Mouse (Mus musculus) CH12.LX (cell line): Measurements from ENCODE around the gene Smndc1. TPM values are rescaled to one million over a fixed set of nuclear protein-coding genes. Genes with fewer than 3 reads are reported as not detected.
A peak's percentile ranks its signal among the peaks of the same experiment; 100 is the strongest.

Experiments used
- DNase-seq: peaks from one replicate; pipeline ENCODE4 v3.0.0-alpha.2; 2013; ENCODE audit errors: extremely low read depth
- H3K27ac ChIP-seq: 2 replicates; pipeline ENCODE4 v1.5.1; 2012; ENCODE audit warnings: low read depth, mild to moderate bottlenecking, control low read depth, moderate library complexity; ENCODE audit not compliant: insufficient read depth
- H3K27me3 ChIP-seq: replicated peaks from 2 replicates; pipeline ENCODE3; 2012; ENCODE audit warnings: inconsistent platforms
- H3K36me3 ChIP-seq, 2 experiments: replicated peaks in 1 of 2; 2 replicates each; pipeline versions ENCODE3 to v1.6.1; 2012; ENCODE audit warnings: inconsistent platforms in 1 of 2, low read length in 1 of 2, mild to moderate bottlenecking in 1 of 2, mixed read lengths in 1 of 2, moderate library complexity in 1 of 2; ENCODE audit not compliant: control insufficient read depth in 1 of 2, insufficient read depth in 1 of 2
- H3K4me1 ChIP-seq, 2 experiments: 2 replicates each; pipeline ENCODE4 v1.6.1; 2012; ENCODE audit warnings: inconsistent platforms in 1 of 2, moderate library complexity in 1 of 2; ENCODE audit not compliant: insufficient read depth in 2 of 2, control insufficient read depth in 1 of 2
- H3K4me2 ChIP-seq: 2 replicates; pipeline ENCODE4 v1.6.1; 2012; ENCODE audit warnings: low read depth, mild to moderate bottlenecking, control low read depth; ENCODE audit not compliant: poor library complexity, insufficient read depth, severe bottlenecking
- H3K4me3 ChIP-seq, 3 experiments: fragments of 150-350 bp in 1 of 3; sonication (generic) in 1 of 3; replicated peaks in 1 of 3; 2 replicates each; pipeline versions ENCODE3 to v1.5.1; 2011 to 2012; ENCODE audit warnings: low read depth in 2 of 3, low read length in 2 of 3, mild to moderate bottlenecking in 2 of 3, moderate library complexity in 2 of 3, control low read depth in 1 of 3, improper control_type of control experiment in 1 of 3, inconsistent platforms in 1 of 3, mixed read lengths in 1 of 3; ENCODE audit not compliant: poor library complexity in 1 of 3
- H3K79me2 ChIP-seq: replicated peaks from 2 replicates; pipeline ENCODE4 v1.6.1; 2012; ENCODE audit warnings: mild to moderate bottlenecking, moderate library complexity; ENCODE audit not compliant: control insufficient read depth, poor library complexity, insufficient read depth, severe bottlenecking; ENCODE audit errors: extremely low read depth
- H3K9ac ChIP-seq: 2 replicates; pipeline ENCODE4 v1.6.1; 2012; ENCODE audit warnings: low read depth, mild to moderate bottlenecking, control low read depth, moderate library complexity; ENCODE audit not compliant: insufficient read depth
- H3K9me3 ChIP-seq: replicated peaks from 2 replicates; pipeline ENCODE3; 2012; ENCODE audit warnings: low read length, inconsistent platforms, mixed read lengths
- BHLHE40 ChIP-seq: IDR thresholded peaks from 2 replicates; pipeline ENCODE4 v1.6.1; 2011; ENCODE audit warnings: mild to moderate bottlenecking, low read depth, low read length, improper control_type of control experiment
- CHD1 ChIP-seq: IDR thresholded peaks from 2 replicates; pipeline ENCODE4 v1.6.1; 2012; ENCODE audit warnings: low read depth, low read length, improper control_type of control experiment, inconsistent platforms
- CHD2 ChIP-seq: IDR thresholded peaks from 2 replicates; pipeline ENCODE4 v1.6.1; 2011; ENCODE audit warnings: low read length, improper control_type of control experiment
- CTCF ChIP-seq, 2 experiments: IDR thresholded peaks in 1 of 2; conservative IDR thresholded peaks in 1 of 2; 2 replicates each; pipeline ENCODE4 v1.5.1; 2011 to 2012; ENCODE audit warnings: low read depth in 2 of 2, low read length in 2 of 2, improper control_type of control experiment in 1 of 2, inconsistent platforms in 1 of 2, mild to moderate bottlenecking in 1 of 2, moderate library complexity in 1 of 2
- ELF1 ChIP-seq: IDR thresholded peaks from 2 replicates; pipeline ENCODE4 v1.6.1; 2014; ENCODE audit warnings: low read depth, mild to moderate bottlenecking, inconsistent platforms, low read length, improper control_type of control experiment
- ETS1 ChIP-seq: conservative IDR thresholded peaks from 2 replicates; pipeline ENCODE4 v1.6.1; 2012; ENCODE audit warnings: low read depth, mild to moderate bottlenecking, inconsistent platforms, low read length, improper control_type of control experiment, moderate library complexity
- GABPA ChIP-seq: IDR thresholded peaks from 2 replicates; pipeline ENCODE4 v1.6.1; 2012; ENCODE audit warnings: low read depth, low read length, improper control_type of control experiment, inconsistent platforms; ENCODE audit not compliant: insufficient replicate concordance
- MAFK ChIP-seq: IDR thresholded peaks from 2 replicates; pipeline ENCODE4 v1.6.1; 2011; ENCODE audit warnings: low read length, improper control_type of control experiment; ENCODE audit not compliant: insufficient replicate concordance
- MAZ ChIP-seq: IDR thresholded peaks from 2 replicates; pipeline ENCODE4 v1.6.1; 2012; ENCODE audit warnings: low read depth, mild to moderate bottlenecking, inconsistent platforms, low read length, improper control_type of control experiment, moderate library complexity
- MEF2A ChIP-seq: IDR thresholded peaks from 2 replicates; pipeline ENCODE4 v1.6.1; 2014; ENCODE audit warnings: low read depth, mild to moderate bottlenecking, inconsistent platforms, low read length, improper control_type of control experiment, borderline replicate concordance
- MYC ChIP-seq: IDR thresholded peaks from 2 replicates; pipeline ENCODE4 v1.6.1; 2011; ENCODE audit warnings: low read depth, mild to moderate bottlenecking, improper control_type of control experiment, low read length
- NELFE ChIP-seq: IDR thresholded peaks from 2 replicates; pipeline ENCODE4 v1.6.1; 2011; ENCODE audit warnings: low read depth, low read length, improper control_type of control experiment
- NRF1 ChIP-seq: IDR thresholded peaks from 2 replicates; pipeline ENCODE4 v1.6.1; 2014; ENCODE audit warnings: low read depth, mild to moderate bottlenecking, inconsistent platforms, low read length, improper control_type of control experiment, moderate library complexity
- POLR2A ChIP-seq: IDR thresholded peaks from 2 replicates; pipeline ENCODE4 v1.6.1; 2011; ENCODE audit warnings: low read depth, mild to moderate bottlenecking, improper control_type of control experiment, low read length
- POLR2AphosphoS2 ChIP-seq: IDR thresholded peaks from 2 replicates; pipeline ENCODE4 v1.6.1; 2011; ENCODE audit warnings: low read depth, low read length, improper control_type of control experiment
- RAD21 ChIP-seq: IDR thresholded peaks from 2 replicates; pipeline ENCODE4 v1.6.1; 2011; ENCODE audit warnings: low read depth, mild to moderate bottlenecking, low read length, improper control_type of control experiment, moderate library complexity
- TCF12 ChIP-seq: IDR thresholded peaks from 2 replicates; pipeline ENCODE4 v1.6.1; 2014; ENCODE audit warnings: low read depth, mild to moderate bottlenecking, inconsistent platforms, low read length, improper control_type of control experiment
- UBTF ChIP-seq: IDR thresholded peaks from 2 replicates; pipeline ENCODE4 v1.6.1; 2012; ENCODE audit warnings: low read depth, mild to moderate bottlenecking, inconsistent platforms, low read length, improper control_type of control experiment, moderate library complexity
- USF2 ChIP-seq: conservative IDR thresholded peaks from 2 replicates; pipeline ENCODE4 v1.6.1; 2011; ENCODE audit warnings: low read depth, low read length, improper control_type of control experiment
- ZC3H11A ChIP-seq: IDR thresholded peaks from 2 replicates; pipeline ENCODE4 v1.6.1; 2012; ENCODE audit warnings: low read depth, mild to moderate bottlenecking, inconsistent platforms, low read length, improper control_type of control experiment
- ZNF384 ChIP-seq: IDR thresholded peaks from 2 replicates; pipeline ENCODE4 v1.6.1; 2012; ENCODE audit warnings: low read depth, low read length, improper control_type of control experiment, inconsistent platforms
- dilution Hi-C: fragments of 300-500 bp; cut with MboI; formaldehyde crosslinking; loops from 2 replicates; pipeline ENCODE4 v1.14.3; 2020; ENCODE audit warnings: low sequenced_read_pairs; ENCODE audit not compliant: extremely low pct_unique_long_range_greater_than_20kb, extremely low pct_ligation_motif_present
- in situ Hi-C: fragments of 300-500 bp; cut with MboI; formaldehyde crosslinking; loops from 3 replicates; pipeline ENCODE4 v1.14.3; 2019; ENCODE audit warnings: low sequenced_read_pairs, low pct_ligation_motif_present, low pct_unique_long_range_greater_than_20kb, mixed read lengths
- polyA plus RNA-seq: library from polyadenylated mRNA; unstranded; fragments of >175 nt; gene quantifications from 2 replicates; pipeline ENCODE4 v1.2.1, GENCODE M21; 2012; ENCODE audit warnings: low read depth; ENCODE audit not compliant: insufficient read length
- total RNA-seq, 2 experiments: library from RNA; depleted of rRNA; stranded (reverse); fragments of 300-350 nt in 1 of 2; fragments of >200 nt in 1 of 2; gene quantifications; 2 replicates each; pipeline ENCODE4 v1.2.3; 2012 to 2014

Smndc1 gene
- total and polyA plus RNA-seq, 3 experiments: 20.5 to 96.6 (median 41.3) TPM

GRCm38 (mm10) chr19:53402741-53403432 lies 12.5 kb upstream of the Smndc1 start:
- Histone ChIP-seq H3K79me2 (no peaks in the 10 kb centered on the region), H3K4me2 (no peak overlapping the region), H3K4me1 (peaks cover 28 to 75% of the 10 kb centered on the region in 2 experiments), H3K4me3 (no peak overlapping the region), H3K27me3 (no peaks in the 10 kb centered on the region), H3K27ac (peak overlapping the region; percentile 98), H3K9me3 (no peaks in the 10 kb centered on the region), H3K9ac (no peak overlapping the region), H3K36me3 (peaks cover 0 to 20% of the 10 kb centered on the region in 2 experiments)
- no peak for DNase-seq
- TF ChIP-seq POLR2A (no peak), ETS1 (no peak), CTCF (conservative IDR thresholded peaks at IDR 0.05 in 1 of 2, IDR thresholded peaks at IDR 0.05 in 1 of 2; ENCODE audit: low read depth in 2 of 2, low read length in 2 of 2) (peak in 1 of 2 experiments; percentile 21; a peak in 2 of 4 replicates), NELFE (no peak)
- dilution Hi-C loops: no loop called here
- in situ Hi-C loops: no loop called here

GRCm38 (mm10) chr19:53400332-53401110 lies 10.1 kb upstream of the Smndc1 start:
- TF ChIP-seq ZC3H11A: no peak
- TF ChIP-seq MAFK: no peak
- peak in 1 of 2 experiments; percentile 30; a peak in 2 of 4 replicates for TF ChIP-seq CTCF (conservative IDR thresholded peaks at IDR 0.05 in 1 of 2, IDR thresholded peaks at IDR 0.05 in 1 of 2; ENCODE audit: low read depth in 2 of 2, low read length in 2 of 2)
- no peak for TF ChIP-seq CHD1
- TF ChIP-seq POLR2AphosphoS2: no peak
- TF ChIP-seq RAD21: no peak
- no peak for TF ChIP-seq BHLHE40
- TF ChIP-seq NRF1: no peak
- TF ChIP-seq, all 38 proteins: peak for 1
- Histone ChIP-seq H3K4me2 (no peak overlapping the region), H3K27me3 (no peaks in the 10 kb centered on the region), H3K79me2 (no peaks in the 10 kb centered on the region), H3K9me3 (no peaks in the 10 kb centered on the region), H3K9ac (no peak overlapping the region), H3K36me3 (peaks cover 0 to 20% of the 10 kb centered on the region in 2 experiments), H3K4me3 (no peak overlapping the region), H3K27ac (no peak overlapping the region), H3K4me1 (peaks cover 22 to 67% of the 10 kb centered on the region in 2 experiments)
- dilution Hi-C loops (no loop called here), in situ Hi-C loops (no loop called here)
- no peak for DNase-seq

- Histone ChIP-seq H3K9me3 (no peaks in the 10 kb centered on the region), H3K9ac (no peak overlapping the region), H3K4me3 (no peak overlapping the region), H3K27ac (no peak overlapping the region), H3K36me3 (peaks cover 0 to 20% of the 10 kb centered on the region in 2 experiments), H3K4me1 (peaks cover 23 to 69% of the 10 kb centered on the region in 2 experiments), H3K27me3 (no peaks in the 10 kb centered on the region), H3K79me2 (no peaks in the 10 kb centered on the region), H3K4me2 (no peak overlapping the region)
- DNase-seq: no peak
- TF ChIP-seq TCF12: no peak
- TF ChIP-seq NELFE: no peak
- no peak for TF ChIP-seq USF2
- no peak for TF ChIP-seq ELF1
- no peak for TF ChIP-seq MYC
- no peak for TF ChIP-seq MAZ
- TF ChIP-seq NRF1: no peak
- no peak for TF ChIP-seq MEF2A
- TF ChIP-seq CHD2: no peak
- TF ChIP-seq POLR2AphosphoS2: no peak
- no peak for TF ChIP-seq MAFK
- TF ChIP-seq UBTF: no peak
- TF ChIP-seq GABPA: no peak
- no peak for TF ChIP-seq ZNF384
- TF ChIP-seq POLR2A: no peak
- dilution Hi-C loops (no loop called here), in situ Hi-C loops (loop anchor here (10.0 to 25.0 kb wide), 2 partner anchors 186 to 363 kb away; partner anchors contain the start of gene Nutf2-ps1)
Measured at GRCm38 (mm10) chr19:53399213-53399612, 8.8 kb upstream of the Smndc1 start.
